Mouse (Mus musculus): ENCODE measurements around the gene Bud13.

Gene Bud13

GRCm38 (mm10) chr9:46337852-46338291, 55.1 kb downstream of the Bud13 start:
- no peak for DNase-seq (ENCODE audit: low spot score)

- no peak for DNase-seq (ENCODE audit: low spot score)
Observed at GRCm38 (mm10) chr9:46338384-46338783, 55.6 kb downstream of the Bud13 start.

DNA sequence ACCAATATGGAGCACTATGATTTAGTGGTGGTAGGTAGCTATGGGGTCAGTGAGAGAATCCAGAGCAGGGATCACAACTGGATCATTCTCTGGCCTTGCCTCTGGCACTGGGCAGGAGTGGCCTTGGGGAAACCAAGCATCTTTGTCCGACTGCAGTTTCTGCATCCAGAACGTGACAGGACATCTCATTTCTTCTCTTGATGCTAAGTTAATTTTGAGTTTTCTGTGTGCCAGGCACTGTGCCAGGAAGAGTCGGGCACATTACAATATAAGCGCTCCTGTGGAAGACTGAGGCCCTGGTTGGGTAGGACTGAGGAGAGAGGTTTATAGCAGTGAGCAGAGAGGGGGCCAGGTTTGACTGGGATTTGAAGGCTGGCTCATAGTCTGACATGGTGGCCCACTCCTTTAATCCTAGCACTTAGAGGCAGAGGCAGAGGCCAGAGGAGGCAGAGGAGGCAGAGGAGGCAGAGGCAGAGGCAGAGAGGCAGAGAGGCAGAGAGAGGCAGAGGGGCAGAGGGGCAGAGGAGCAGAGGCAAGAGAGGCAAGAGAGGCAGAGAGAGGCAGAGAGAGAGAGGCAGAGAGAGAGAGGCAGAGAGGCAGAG, 56.3 kb downstream of the Bud13 start:
- no peak for DNase-seq (ENCODE audit: low spot score)

DNA sequence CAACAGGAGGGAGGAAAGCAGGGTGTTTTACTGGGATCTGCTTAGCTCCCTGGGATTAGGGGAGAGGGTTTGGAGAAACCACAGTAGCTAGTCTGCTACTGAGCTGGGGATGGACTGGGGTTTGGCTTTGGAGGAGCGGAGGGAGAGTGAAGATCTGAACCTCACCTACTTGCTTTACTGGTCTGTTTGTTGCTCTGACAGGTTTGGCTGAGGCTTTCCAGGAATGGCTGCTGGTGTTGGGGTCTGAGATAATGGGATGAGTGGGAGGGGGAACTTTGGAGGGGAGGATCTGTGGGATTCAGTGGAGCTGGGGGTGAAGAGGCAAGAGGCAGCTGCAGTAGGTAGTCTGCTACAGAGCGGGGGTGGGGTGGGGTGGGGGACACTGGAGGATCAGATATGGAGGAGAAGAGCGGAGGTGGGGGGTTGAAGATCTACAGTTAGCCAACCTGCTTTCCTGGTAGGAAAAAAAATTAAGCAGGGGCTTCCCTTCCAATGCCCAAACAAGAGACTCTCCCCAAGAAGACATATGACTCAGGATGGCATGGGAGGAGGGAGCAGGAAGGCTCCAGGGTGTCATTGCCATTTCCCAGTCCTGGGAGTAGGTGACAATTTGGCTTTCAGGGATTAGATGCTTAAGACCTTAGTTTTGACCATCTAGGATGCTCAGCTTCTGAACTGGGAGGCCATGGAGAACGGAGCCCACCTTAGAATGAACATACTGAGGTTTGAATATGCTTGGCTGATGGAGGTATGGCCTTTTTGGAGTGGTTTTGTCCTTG, 63.3 kb downstream of the Bud13 start:
- no peak for DNase-seq (ENCODE audit: low spot score)
